Mouse (Mus musculus) frontal cortex, adult 2 months (tissue): ENCODE measurements around the gene Blvra. TPM values are rescaled to one million over a fixed set of nuclear protein-coding genes. Genes with fewer than 3 reads are reported as not detected.
A peak's percentile ranks its signal among the peaks of the same experiment; 100 is the strongest.
"Not testable (repeated sequence)": the region's sequence is repeated elsewhere in the genome, so short reads cannot be mapped to it uniquely, and the experiment has no call there.

Experiments used
- DNase-seq, 2 experiments: peaks; one replicate each; pipeline ENCODE4 v3.0.0; 2022; ENCODE audit warnings: low spot score in 1 of 2; ENCODE audit errors: extremely low spot score in 1 of 2
- polyA plus RNA-seq: library from polyadenylated mRNA; depleted of rRNA; stranded (reverse); fragments of >200 nt; gene quantifications from 2 replicates; pipeline ENCODE4 v1.2.3, GENCODE M21; 2012; rRNA removed

The Blvra gene
- 21.2 and 21.5 TPM in 2 replicates for polyA plus RNA-seq

- peak; percentile 79 to 88 for DNase-seq
Measured at GRCm38 (mm10) chr2:127070435-127070841, at the start of gene Blvra. Gene Blvra (plus strand): TSS chr2:127070665.

GRCm38 (mm10) chr2:127035006-127035605 is 35.4 kb upstream of the Blvra start:
- peak; percentile 41 to 76 for DNase-seq

GRCm38 (mm10) chr2:127037299-127037698 is 33.2 kb upstream of the Blvra start:
- no peak for DNase-seq

GRCm38 (mm10) chr2:127061471-127061870 is 9.0 kb upstream of the Blvra start:
- no peak for DNase-seq

GRCm38 (mm10) chr2:127068806-127069205 is 1.7 kb upstream of the Blvra start:
- DNase-seq: no peak

- no peak for DNase-seq
Measured at GRCm38 (mm10) chr2:127069781-127070434, 557 bp upstream of the Blvra start.

GRCm38 (mm10) chr2:127070879-127071278 is 414 bp downstream of the Blvra start:
- no peak for DNase-seq

GRCm38 (mm10) chr2:127074116-127074515 is 3.7 kb downstream of the Blvra start:
- no peak for DNase-seq

GRCm38 (mm10) chr2:127077611-127078010 is 7.1 kb downstream of the Blvra start:
- DNase-seq: no peak

GRCm38 (mm10) chr2:127079066-127079465 is 8.6 kb downstream of the Blvra start:
- not testable (repeated sequence) for DNase-seq

- DNase-seq: no peak
Measured at GRCm38 (mm10) chr2:127079881-127080590, 9.6 kb downstream of the Blvra start.

GRCm38 (mm10) chr2:127080591-127081218 is 10.2 kb downstream of the Blvra start:
- DNase-seq: no peak

GRCm38 (mm10) chr2:127086235-127086634 is 15.8 kb downstream of the Blvra start:
- no peak for DNase-seq

GRCm38 (mm10) chr2:127090151-127090550 is 19.7 kb downstream of the Blvra start:
- DNase-seq: not testable (repeated sequence)

GRCm38 (mm10) chr2:127092000-127092399 is 21.5 kb downstream of the Blvra start:
- no peak for DNase-seq

- DNase-seq: no peak
Measured at GRCm38 (mm10) chr2:127108986-127109385, 38.5 kb downstream of the Blvra start.

- DNase-seq: no peak
Measured at GRCm38 (mm10) chr2:127121591-127122235, 51.2 kb downstream of the Blvra start.

GRCm38 (mm10) chr2:127128926-127129325 is 58.5 kb downstream of the Blvra start:
- DNase-seq: no peak

GRCm38 (mm10) chr2:127131353-127131752 is 60.9 kb downstream of the Blvra start:
- no peak for DNase-seq

- peak; percentile 52 to 92 for DNase-seq
Measured at GRCm38 (mm10) chr2:127133621-127134461, 63.4 kb downstream of the Blvra start, which contains the start of gene Ncaph. Gene Ncaph (minus strand): TSS chr2:127133954.
